Mouse (Mus musculus) 416B (cell line): ENCODE measurements around the gene Olfr129.

Experiments used
- DNase-seq: peaks from one replicate; pipeline ENCODE4 v3.0.0; 2011; ENCODE audit warnings: low read depth

The Olfr129 gene

DNA sequence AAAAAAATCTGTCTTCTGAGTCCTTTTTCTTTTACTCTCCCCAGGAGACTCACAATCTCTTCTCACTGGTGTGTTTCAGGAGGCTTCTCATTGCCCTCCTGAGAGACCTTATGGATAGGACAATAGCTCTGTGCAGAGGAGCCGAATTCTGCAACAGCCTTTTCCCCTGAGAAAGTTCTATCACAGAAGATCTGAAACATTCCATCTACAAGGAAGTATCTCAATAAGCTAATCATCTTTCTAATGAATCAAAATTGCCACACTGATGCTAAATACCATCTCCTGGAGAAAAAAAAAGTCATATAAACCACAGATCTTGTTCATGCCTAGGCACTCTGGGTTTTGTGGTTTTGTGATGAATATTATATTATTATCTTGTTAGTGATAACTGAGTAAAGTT, at the start of gene Olfr129:
Gene Olfr129 (minus strand): TSS at position 101 of the 400 bp plus-strand sequence.
- no peak for DNase-seq

DNA sequence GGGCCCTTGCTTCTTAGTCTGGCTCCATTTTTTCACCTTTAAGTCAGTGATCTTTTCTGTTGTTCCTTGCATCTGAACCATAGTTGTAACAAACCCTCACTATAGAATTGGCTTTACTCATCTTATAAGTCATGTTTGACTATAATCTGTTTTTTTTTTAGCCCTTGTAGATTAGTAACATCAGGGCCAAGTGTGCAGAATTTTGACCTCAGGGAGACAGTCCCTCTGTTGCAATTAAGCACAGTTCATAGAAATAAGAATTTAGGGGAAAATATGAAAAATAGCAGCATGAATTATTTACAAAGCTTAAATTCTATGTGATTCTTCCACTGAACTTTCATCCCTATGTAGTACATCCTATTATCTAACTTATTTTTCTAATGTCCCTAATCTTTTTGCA, 28.7 kb upstream of the Olfr129 start, which contains the start of gene Olfr131:
Gene Olfr131 (minus strand): TSS at position 101 of the 400 bp plus-strand sequence.
- no peak for DNase-seq

DNA sequence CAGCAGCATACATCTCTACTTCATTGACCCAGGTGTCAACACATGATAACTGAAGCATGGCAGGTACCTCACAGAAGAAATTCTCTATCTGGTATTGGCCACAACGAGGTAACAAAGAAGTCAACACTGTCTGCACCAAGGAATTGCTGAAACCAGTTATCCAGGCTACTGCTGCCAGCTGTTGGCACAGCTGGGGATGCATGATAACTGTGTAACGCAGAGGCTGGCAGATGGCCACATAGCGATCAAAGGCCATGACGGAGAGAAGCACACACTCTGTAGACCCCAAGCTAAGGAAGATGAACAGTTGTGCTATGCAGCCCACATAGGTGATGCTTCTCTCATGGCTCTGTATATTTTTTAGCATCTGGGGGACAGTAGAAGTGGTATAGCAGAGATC, 22.5 kb upstream of the Olfr129 start:
- DNase-seq = no peak

GRCm38 (mm10) chr17:38063621-38064020, 3.7 kb upstream of the Olfr129 start, which contains the start of gene Olfr130:
Olfr130 (plus strand) TSS chr17:38063921.
- no peak for DNase-seq

DNA sequence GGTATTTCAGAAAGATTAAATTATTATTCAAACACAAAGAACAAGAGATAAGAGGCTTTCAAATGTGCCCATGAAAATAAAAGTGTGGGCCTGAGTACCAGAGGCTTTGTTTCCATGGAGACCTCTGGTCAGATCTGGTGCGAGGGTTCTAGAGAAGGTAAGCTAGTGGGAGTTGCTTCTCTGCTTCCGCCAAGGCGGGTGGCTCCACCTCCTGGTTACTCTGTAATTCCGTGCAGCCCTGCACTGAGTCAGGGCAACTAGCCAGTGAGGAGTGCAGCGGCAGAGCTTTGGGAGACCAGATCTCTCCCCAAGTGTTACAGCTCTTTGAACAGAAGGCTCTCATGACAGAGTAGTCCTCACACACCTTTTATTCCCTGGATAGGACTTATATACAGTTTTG, 33.6 kb downstream of the Olfr129 start:
- no peak for DNase-seq

DNA sequence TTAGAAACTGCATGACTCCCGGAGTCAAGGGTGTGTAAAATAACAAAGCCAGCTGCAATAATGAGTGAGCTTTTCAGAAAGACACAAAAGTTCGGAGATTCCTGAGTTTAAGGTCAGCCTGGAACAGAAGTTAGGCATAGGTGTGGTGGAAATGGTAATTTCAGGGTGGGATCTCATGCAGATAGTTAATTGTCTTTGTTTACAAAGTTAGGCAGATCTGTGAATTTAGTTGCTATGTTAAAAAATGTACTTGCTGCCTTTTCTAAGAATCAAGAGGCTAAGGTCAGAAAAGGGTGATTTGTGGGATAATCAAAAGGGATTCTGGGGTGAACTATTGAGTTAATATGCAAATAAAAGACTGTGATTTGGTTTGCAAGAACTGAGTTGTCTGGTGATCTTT, 43.5 kb downstream of the Olfr129 start:
- no peak for DNase-seq

DNA sequence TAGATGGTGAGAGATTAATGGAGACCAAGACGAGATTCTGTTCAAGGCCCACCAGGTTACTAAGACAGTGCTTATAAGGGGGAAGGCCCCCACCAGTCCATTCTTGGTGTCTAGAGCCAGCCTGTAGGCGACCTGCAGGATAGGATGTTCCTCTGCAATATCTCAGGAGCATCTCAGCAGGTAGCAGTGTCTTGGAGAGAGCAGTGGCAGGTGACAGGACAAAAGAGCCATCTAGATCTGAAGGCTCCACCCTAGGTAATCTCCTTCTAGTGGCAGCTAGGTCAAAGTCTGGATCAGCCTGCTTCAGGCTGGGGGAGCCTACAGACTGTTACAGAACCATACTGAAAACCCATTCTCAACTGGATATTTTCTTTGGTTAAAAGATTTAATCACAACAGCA, 54.9 kb downstream of the Olfr129 start:
- DNase-seq = no peak
